Mouse (Mus musculus): Measurements from ENCODE around the gene Mob3c. TPM values are rescaled to one million over a fixed set of nuclear protein-coding genes. Genes with fewer than 3 reads are reported as not detected.

Mob3c gene
- total RNA-seq, 4 experiments from 2014 or later: 4.5 to 10.2 (median 7.1) TPM

- DNase-seq (ENCODE audit: low spot score in 2 of 2): no peak
Measured at GRCm38 (mm10) chr4:115832040-115832439, 4.1 kb downstream of the Mob3c start.

GRCm38 (mm10) chr4:115835576-115835975 lies 7.7 kb downstream of the Mob3c start:
- no peak for DNase-seq (ENCODE audit: low spot score in 2 of 2)

- no peak for DNase-seq (ENCODE audit: low spot score in 2 of 2)
Measured at GRCm38 (mm10) chr4:115838196-115838595, 10.3 kb downstream of the Mob3c start.

- DNase-seq (ENCODE audit: low spot score in 2 of 2): peak; percentile 86 to 90
Measured at GRCm38 (mm10) chr4:115838696-115839641, 11.1 kb downstream of the Mob3c start, which contains the start of gene Mknk1. TSS of gene Mknk1 (plus strand) at chr4:115839198.

- DNase-seq (ENCODE audit: low spot score in 2 of 2): no peak
Measured at GRCm38 (mm10) chr4:115839956-115840355, 12.1 kb downstream of the Mob3c start.

- no peak for DNase-seq (ENCODE audit: low spot score in 2 of 2)
Measured at GRCm38 (mm10) chr4:115840842-115841241, 12.9 kb downstream of the Mob3c start.

GRCm38 (mm10) chr4:115846656-115847055 lies 18.8 kb downstream of the Mob3c start:
- DNase-seq (ENCODE audit: low spot score in 2 of 2): no peak

- peak in 1 of 2 experiments; percentile 28 for DNase-seq (ENCODE audit: low spot score in 2 of 2)
Measured at GRCm38 (mm10) chr4:115847377-115847776, 19.5 kb downstream of the Mob3c start.

- DNase-seq (ENCODE audit: low spot score in 2 of 2): no peak
Measured at GRCm38 (mm10) chr4:115848083-115848482, 20.2 kb downstream of the Mob3c start.

- no peak for DNase-seq (ENCODE audit: low spot score in 2 of 2)
Measured at GRCm38 (mm10) chr4:115848990-115849677, 21.2 kb downstream of the Mob3c start.

- no peak for DNase-seq (ENCODE audit: low spot score in 2 of 2)
Measured at GRCm38 (mm10) chr4:115850111-115850510, 22.2 kb downstream of the Mob3c start.

GRCm38 (mm10) chr4:115850631-115851030 lies 22.7 kb downstream of the Mob3c start:
- DNase-seq (ENCODE audit: low spot score in 2 of 2): no peak

- no peak for DNase-seq (ENCODE audit: low spot score in 2 of 2)
Measured at GRCm38 (mm10) chr4:115851569-115851968, 23.7 kb downstream of the Mob3c start.

- no peak for DNase-seq (ENCODE audit: low spot score in 2 of 2)
Measured at GRCm38 (mm10) chr4:115855100-115855499, 27.2 kb downstream of the Mob3c start.

GRCm38 (mm10) chr4:115855609-115856008 lies 27.7 kb downstream of the Mob3c start:
- no peak for DNase-seq (ENCODE audit: low spot score in 2 of 2)

- no peak for DNase-seq (ENCODE audit: low spot score in 2 of 2)
Measured at GRCm38 (mm10) chr4:115856282-115856681, 28.4 kb downstream of the Mob3c start.

GRCm38 (mm10) chr4:115857293-115857883 lies 29.5 kb downstream of the Mob3c start:
- DNase-seq (ENCODE audit: low spot score in 2 of 2): no peak

GRCm38 (mm10) chr4:115863352-115863751 lies 35.5 kb downstream of the Mob3c start:
- DNase-seq (ENCODE audit: low spot score in 2 of 2): no peak

- DNase-seq (ENCODE audit: low spot score in 2 of 2): no peak
Measured at GRCm38 (mm10) chr4:115863880-115864279, 36.0 kb downstream of the Mob3c start.

- no peak for DNase-seq (ENCODE audit: low spot score in 2 of 2)
Measured at GRCm38 (mm10) chr4:115869512-115870210, 41.8 kb downstream of the Mob3c start.

GRCm38 (mm10) chr4:115873231-115873630 lies 45.3 kb downstream of the Mob3c start:
- DNase-seq (ENCODE audit: low spot score in 2 of 2): no peak
